Mouse (Mus musculus) liver, embryonic 13.5 days (tissue): ENCODE results near the gene Hcn1. TPM values are rescaled to one million over a fixed set of nuclear protein-coding genes. Genes with fewer than 3 reads are reported as not detected.
"Not testable (repeated sequence)": the region's sequence is repeated elsewhere in the genome, so short reads cannot be mapped to it uniquely, and the experiment has no call there.

Experiments
- ATAC-seq: fragments of 200-750 bp; cut with Nextera tagmentation; 2 replicates; pipeline ENCODE4 v1.8.0; 2017; ENCODE audit warnings: low read depth, mild to moderate bottlenecking, moderate number of reproducible peaks, moderate library complexity
- DNase-seq: peaks from one replicate; pipeline ENCODE4 v3.0.0; 2022
- H3K27ac ChIP-seq: fragments of 300-500 bp; sonication (generic); 2 replicates; pipeline ENCODE4 v1.5.1; 2015; ENCODE audit warnings: moderate library complexity, mild to moderate bottlenecking, inconsistent platforms
- H3K27me3 ChIP-seq: fragments of 300-500 bp; sonication (generic); 2 replicates; pipeline ENCODE4 v1.6.1; 2015; ENCODE audit warnings: mild to moderate bottlenecking, inconsistent platforms
- H3K36me3 ChIP-seq: fragments of 300-500 bp; sonication (generic); 2 replicates; pipeline ENCODE4 v1.6.1; 2015; ENCODE audit warnings: mild to moderate bottlenecking, inconsistent platforms
- H3K4me1 ChIP-seq: fragments of 300-500 bp; sonication (generic); replicated peaks from 2 replicates; pipeline ENCODE4 v1.6.1; 2015; ENCODE audit warnings: inconsistent platforms
- H3K4me2 ChIP-seq: fragments of 300-500 bp; sonication (generic); 2 replicates; pipeline ENCODE4 v1.6.1; 2015; ENCODE audit warnings: inconsistent platforms, mild to moderate bottlenecking, moderate library complexity
- H3K4me3 ChIP-seq: fragments of 300-500 bp; sonication (generic); replicated peaks from 2 replicates; pipeline ENCODE4 v1.5.1; 2015; ENCODE audit warnings: mild to moderate bottlenecking, inconsistent platforms
- H3K9ac ChIP-seq: fragments of 300-500 bp; sonication (generic); 2 replicates; pipeline ENCODE4 v1.6.1; 2015; ENCODE audit warnings: mild to moderate bottlenecking, inconsistent platforms
- H3K9me3 ChIP-seq: fragments of 300-500 bp; sonication (generic); replicated peaks from 2 replicates; pipeline ENCODE4 v1.6.1; 2016; ENCODE audit warnings: inconsistent platforms
- WGBS: fragments of 180-500 bp; shearing (Covaris S2); methylation state at CpG from one replicate; pipeline ENCODE4 v1.1.7; 2015; ENCODE audit not compliant: insufficient replicate concordance; 5-methylcytosine and 5-hydroxymethylcytosine counted together
- polyA plus RNA-seq: library from polyadenylated mRNA; unstranded; fragments of >200 nt; fragmentation: Nextera tagmentation; extraction: Ambion mirVana; gene quantifications from 2 replicates; pipeline ENCODE4 v1.2.1, GENCODE M21; 2015

The Hcn1 gene
- polyA plus RNA-seq, 1 experiment from 2014 or later = 0.01 TPM

DNA sequence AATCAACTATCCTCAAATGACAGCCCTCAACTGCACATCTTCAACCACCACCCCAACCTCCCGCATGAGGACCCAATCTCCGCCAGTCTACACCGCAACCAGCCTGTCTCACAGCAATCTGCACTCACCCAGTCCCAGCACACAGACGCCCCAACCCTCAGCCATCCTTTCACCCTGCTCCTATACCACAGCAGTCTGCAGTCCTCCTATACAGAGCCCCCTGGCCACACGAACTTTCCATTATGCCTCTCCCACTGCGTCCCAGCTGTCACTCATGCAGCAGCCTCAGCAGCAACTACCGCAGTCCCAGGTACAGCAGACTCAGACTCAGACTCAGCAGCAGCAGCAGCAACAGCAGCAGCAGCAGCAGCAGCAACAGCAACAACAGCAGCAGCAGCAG, 373.3 kb downstream of the Hcn1 start:
- Histone ChIP-seq H3K27ac (no peak overlapping the region), H3K4me2 (no peak overlapping the region), H3K9ac (no peak overlapping the region), H3K4me1 (no peaks in the 10 kb centered on the region), H3K36me3 (no peaks in the 10 kb centered on the region), H3K4me3 (no peak overlapping the region), H3K27me3 (no peaks in the 10 kb centered on the region), H3K9me3 (no peaks in the 10 kb centered on the region)
- ATAC-seq = no peak
- DNase-seq = no peak
- 56% methylated on average over 7 of the region's 7 CpGs for WGBS

- DNase-seq = no peak
- ATAC-seq = no peak
- H3K27me3 ChIP-seq = no peaks in the 10 kb centered on the region
- H3K36me3 ChIP-seq = no peaks in the 10 kb centered on the region
- H3K9me3 ChIP-seq = no peaks in the 10 kb centered on the region
- H3K9ac ChIP-seq = no peak overlapping the region
- WGBS = 48% methylated on average over 10 of the region's 10 CpGs
- no peak overlapping the region for H3K4me2 ChIP-seq
- H3K4me1 ChIP-seq = no peaks in the 10 kb centered on the region
- H3K27ac ChIP-seq = no peak overlapping the region
- no peak overlapping the region for H3K4me3 ChIP-seq
Measured at GRCm38 (mm10) chr13:117975823-117976222, 373.7 kb downstream of the Hcn1 start.

DNA sequence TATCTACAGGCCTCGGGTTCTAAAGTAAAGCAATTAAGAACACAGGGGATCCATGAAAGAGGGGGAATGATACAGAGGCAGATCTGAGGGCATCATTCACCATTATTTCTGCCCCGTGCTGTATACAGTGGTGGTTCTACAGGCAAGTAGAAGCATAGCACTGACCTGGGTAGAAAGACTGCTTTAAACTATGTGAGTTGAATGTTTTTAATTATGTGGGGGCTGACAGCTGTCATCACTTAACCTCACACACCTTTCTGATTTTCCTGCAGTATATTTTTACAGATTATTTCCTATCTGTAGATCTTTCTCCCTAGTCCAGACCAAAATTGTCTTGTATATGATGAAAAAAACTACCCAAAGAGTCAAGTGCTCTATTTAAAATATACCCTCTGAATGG, 382.2 kb downstream of the Hcn1 start:
- H3K4me1 ChIP-seq = no peaks in the 10 kb centered on the region
- ATAC-seq = no peak
- no peaks in the 10 kb centered on the region for H3K36me3 ChIP-seq
- H3K27ac ChIP-seq = no peak overlapping the region
- no peak overlapping the region for H3K4me3 ChIP-seq
- 54% methylated on average over 2 of the region's 2 CpGs for WGBS
- H3K4me2 ChIP-seq = no peak overlapping the region
- DNase-seq = no peak
- H3K9me3 ChIP-seq = no peaks in the 10 kb centered on the region
- H3K9ac ChIP-seq = no peak overlapping the region
- H3K27me3 ChIP-seq = no peaks in the 10 kb centered on the region

- ATAC-seq = no peak
Measured at GRCm38 (mm10) chr13:117999767-118000488, 397.8 kb downstream of the Hcn1 start.

GRCm38 (mm10) chr13:118000538-118000937, 398.4 kb downstream of the Hcn1 start:
- Histone ChIP-seq H3K4me3 (no peak overlapping the region), H3K27ac (no peak overlapping the region), H3K9me3 (no peaks in the 10 kb centered on the region), H3K36me3 (no peaks in the 10 kb centered on the region), H3K4me2 (no peak overlapping the region), H3K4me1 (no peaks in the 10 kb centered on the region), H3K27me3 (no peaks in the 10 kb centered on the region), H3K9ac (no peak overlapping the region)
- 47% methylated on average over 2 of the region's 2 CpGs for WGBS
- no peak for ATAC-seq
- no peak for DNase-seq

More at GRCm38 (mm10) chr13:117999767-118000488, 397.8 kb downstream of the Hcn1 start:
- Histone ChIP-seq H3K4me1 (no peaks in the 10 kb centered on the region), H3K27ac (no peak overlapping the region), H3K27me3 (no peaks in the 10 kb centered on the region), H3K36me3 (no peaks in the 10 kb centered on the region), H3K9ac (no peak overlapping the region), H3K9me3 (no peaks in the 10 kb centered on the region), H3K4me2 (no peak overlapping the region), H3K4me3 (no peak overlapping the region)
- 58% methylated on average over 2 of the region's 2 CpGs for WGBS
- no peak for DNase-seq

DNA sequence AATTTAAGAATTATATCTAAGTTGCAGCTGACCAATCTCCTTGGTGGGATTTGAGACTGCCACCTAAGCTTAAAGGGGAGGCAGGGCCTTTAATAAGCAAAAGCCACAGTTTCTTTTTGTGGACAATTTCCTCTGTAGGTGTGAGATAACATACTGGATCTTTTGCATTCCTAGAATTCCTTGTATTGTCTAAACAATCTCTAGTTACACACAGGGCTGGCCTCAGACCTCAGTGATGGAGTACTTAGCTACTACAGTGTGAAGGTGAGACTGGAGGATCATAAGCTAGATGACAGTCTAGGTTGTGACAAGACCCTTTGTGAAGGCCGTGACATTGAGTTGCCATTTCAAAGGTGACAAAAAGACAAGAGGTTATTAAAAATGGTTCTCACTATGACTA, 419.1 kb downstream of the Hcn1 start:
- Histone ChIP-seq H3K27ac (no peak overlapping the region), H3K4me1 (no peaks in the 10 kb centered on the region), H3K4me2 (no peak overlapping the region), H3K36me3 (no peaks in the 10 kb centered on the region), H3K9ac (no peak overlapping the region), H3K9me3 (no peaks in the 10 kb centered on the region), H3K27me3 (no peaks in the 10 kb centered on the region), H3K4me3 (no peak overlapping the region)
- 80% methylated on average over 1 of the region's 1 CpGs for whole genome bisulfite sequencing
- DNase-seq = no peak
- ATAC-seq = no peak

- H3K36me3 ChIP-seq, H3K4me1 ChIP-seq, ATAC-seq, H3K9me3 ChIP-seq, H3K27me3 ChIP-seq, DNase-seq, H3K4me3 ChIP-seq, H3K9ac ChIP-seq, H3K4me2 ChIP-seq, H3K27ac ChIP-seq: not testable (repeated sequence)
Measured at GRCm38 (mm10) chr13:118022891-118023290, 420.8 kb downstream of the Hcn1 start.

GRCm38 (mm10) chr13:118023381-118023780, 421.3 kb downstream of the Hcn1 start:
- no peaks in the 10 kb centered on the region for H3K36me3 ChIP-seq
- DNase-seq (no peak), ATAC-seq (no peak)
- no peak overlapping the region for H3K27ac ChIP-seq
- no peak overlapping the region for H3K4me2 ChIP-seq
- H3K4me3 ChIP-seq = no peak overlapping the region
- H3K9ac ChIP-seq = no peak overlapping the region
- no peaks in the 10 kb centered on the region for H3K9me3 ChIP-seq
- WGBS = 70% methylated on average over 5 of the region's 5 CpGs
- no peaks in the 10 kb centered on the region for H3K4me1 ChIP-seq
- no peaks in the 10 kb centered on the region for H3K27me3 ChIP-seq

GRCm38 (mm10) chr13:118026510-118026909, 424.4 kb downstream of the Hcn1 start:
- H3K27ac ChIP-seq = no peak overlapping the region
- H3K27me3 ChIP-seq = no peaks in the 10 kb centered on the region
- WGBS = 75% methylated on average over 2 of the region's 2 CpGs
- H3K9ac ChIP-seq = no peak overlapping the region
- ATAC-seq (no peak), DNase-seq (no peak)
- no peaks in the 10 kb centered on the region for H3K9me3 ChIP-seq
- H3K4me1 ChIP-seq = no peaks in the 10 kb centered on the region
- H3K36me3 ChIP-seq = no peaks in the 10 kb centered on the region
- H3K4me3 ChIP-seq = no peak overlapping the region
- H3K4me2 ChIP-seq = no peak overlapping the region

DNA sequence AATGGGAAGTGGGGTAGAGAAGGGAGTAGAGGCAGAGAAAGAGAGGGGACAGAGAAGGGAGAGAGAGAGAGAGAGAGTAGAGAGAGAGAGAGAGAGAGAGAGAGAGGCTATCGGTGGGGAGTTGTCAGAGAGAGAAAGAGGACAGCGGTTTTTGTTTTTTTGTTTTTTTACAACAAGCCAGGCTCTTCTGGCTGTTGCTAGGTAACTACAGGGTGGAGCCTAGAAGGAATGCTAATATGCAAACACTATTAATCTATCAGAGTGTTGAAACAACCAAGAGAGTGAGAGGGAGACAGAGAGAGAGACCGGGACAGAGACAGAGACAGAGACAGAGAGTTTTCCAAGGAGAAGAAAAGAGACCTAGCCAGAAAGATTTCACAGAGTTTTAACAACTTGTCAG, 425.7 kb downstream of the Hcn1 start:
- ATAC-seq (no peak), DNase-seq (no peak)
- Histone ChIP-seq H3K4me2 (no peak overlapping the region), H3K36me3 (no peaks in the 10 kb centered on the region), H3K4me1 (no peaks in the 10 kb centered on the region), H3K27me3 (no peaks in the 10 kb centered on the region), H3K4me3 (no peak overlapping the region), H3K9me3 (no peaks in the 10 kb centered on the region), H3K9ac (no peak overlapping the region), H3K27ac (no peak overlapping the region)
- 42% methylated on average over 3 of the region's 3 CpGs for WGBS

DNA sequence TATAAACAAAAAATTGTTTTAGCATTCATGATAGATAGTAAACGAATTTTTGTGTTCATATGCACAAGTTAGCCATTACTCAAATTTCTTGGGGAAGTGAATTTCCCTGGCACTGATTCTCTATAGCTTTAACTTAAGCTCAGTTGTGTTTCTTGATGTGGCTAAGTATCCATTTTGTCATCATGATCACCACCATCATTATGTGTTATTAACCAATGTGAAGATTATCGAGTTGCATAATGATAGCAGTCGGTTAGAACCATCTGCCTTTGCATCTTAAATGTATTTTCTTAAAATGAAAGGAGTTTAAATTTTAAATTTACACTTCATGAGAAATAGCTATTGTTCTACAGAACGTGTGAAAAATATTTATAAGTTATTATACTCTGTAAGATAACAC, 426.5 kb downstream of the Hcn1 start:
- Histone ChIP-seq H3K9me3 (no peaks in the 10 kb centered on the region), H3K27me3 (no peaks in the 10 kb centered on the region), H3K27ac (no peak overlapping the region), H3K4me2 (no peak overlapping the region), H3K9ac (no peak overlapping the region), H3K36me3 (no peaks in the 10 kb centered on the region), H3K4me3 (no peak overlapping the region), H3K4me1 (no peaks in the 10 kb centered on the region)
- DNase-seq (no peak), ATAC-seq (no peak)
- WGBS = 49% methylated on average over 4 of the region's 4 CpGs

DNA sequence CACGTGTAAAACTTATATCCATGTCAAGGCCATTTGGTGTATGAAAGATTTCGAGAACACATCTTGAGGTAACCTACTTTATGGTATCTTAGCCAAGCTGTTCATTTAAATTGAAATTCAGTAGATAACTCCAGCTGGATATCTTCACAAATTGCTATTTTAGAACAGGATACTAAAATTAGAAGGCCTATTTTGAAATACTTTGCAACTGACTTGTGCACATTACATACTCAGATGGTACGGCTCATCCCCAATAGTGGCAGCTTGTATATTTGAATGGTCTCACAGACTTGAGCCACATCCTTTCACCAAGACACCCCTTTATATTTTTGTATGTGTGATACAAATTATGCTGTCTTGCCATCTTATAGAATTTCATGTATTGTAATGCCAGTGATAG, 427.5 kb downstream of the Hcn1 start:
- H3K27me3 ChIP-seq = no peaks in the 10 kb centered on the region
- H3K36me3 ChIP-seq = no peaks in the 10 kb centered on the region
- no peak for DNase-seq
- 59% methylated on average over 3 of the region's 3 CpGs for WGBS
- H3K4me1 ChIP-seq = no peaks in the 10 kb centered on the region
- no peak overlapping the region for H3K4me3 ChIP-seq
- no peak overlapping the region for H3K9ac ChIP-seq
- ATAC-seq = no peak
- H3K27ac ChIP-seq = no peak overlapping the region
- H3K4me2 ChIP-seq = no peak overlapping the region
- H3K9me3 ChIP-seq = no peaks in the 10 kb centered on the region
